Mouse (Mus musculus): ENCODE results near the gene Pkd2. TPM values are rescaled to one million over a fixed set of nuclear protein-coding genes. Genes with fewer than 3 reads are reported as not detected.
A peak's percentile ranks its signal among the peaks of the same experiment; 100 is the strongest.

Pkd2 gene
- polyA plus RNA-seq, 1 experiment from 2014 or later: 14.6 TPM

- H3K36me3 ChIP-seq (ENCODE audit: control insufficient read depth, insufficient read depth, low read length): no peaks in the 10 kb centered on the region
- no peak overlapping the region for H3K27ac ChIP-seq (ENCODE audit: low read depth, low read length)
- H3K9ac ChIP-seq (ENCODE audit: low read length): no peak overlapping the region
- H3K4me2 ChIP-seq (ENCODE audit: low read depth, low read length, severe bottlenecking): no peak overlapping the region
- ATAC-seq (replicated peaks; ENCODE audit: low FRiP score) (no peak), DNase-seq (ENCODE audit: low spot score) (no peak)
- WGBS: 96% methylated on average over 6 of the region's 6 CpGs
- H3K27me3 ChIP-seq (ENCODE audit: control insufficient read depth, insufficient read depth, low read length): no peaks in the 10 kb centered on the region
- H3K9me3 ChIP-seq (ENCODE audit: control insufficient read depth, low read length): no peaks in the 10 kb centered on the region; the same call in 1 of the 2 replicates
- H3K4me3 ChIP-seq (ENCODE audit: low read depth, low read length): no peak overlapping the region
- no peaks in the 10 kb centered on the region for H3K4me1 ChIP-seq (replicated peaks; ENCODE audit: control insufficient read depth, insufficient read depth, low read length)
Observed at GRCm38 (mm10) chr5:104454564-104454963, 4.7 kb upstream of the Pkd2 start.

GRCm38 (mm10) chr5:104459706-104460455 lies 631 bp downstream of the Pkd2 start:
- under 1% methylated on average over 71 of the region's 82 CpGs for WGBS
- DNase-seq (ENCODE audit: low spot score): peak; percentile 84
- peak overlapping the region; percentile 96 for H3K9ac ChIP-seq (ENCODE audit: low read length)
- peak overlapping the region; percentile 71 for H3K4me3 ChIP-seq (ENCODE audit: low read depth, low read length)
- no peaks in the 10 kb centered on the region for H3K27me3 ChIP-seq (ENCODE audit: control insufficient read depth, insufficient read depth, low read length)
- peak overlapping the region; percentile 75 for H3K4me2 ChIP-seq (ENCODE audit: low read depth, low read length, severe bottlenecking)
- ATAC-seq (replicated peaks; ENCODE audit: low FRiP score): peak; percentile 78
- peak overlapping the region; percentile 78 for H3K27ac ChIP-seq (ENCODE audit: low read depth, low read length)
- H3K9me3 ChIP-seq (ENCODE audit: control insufficient read depth, low read length): no peaks in the 10 kb centered on the region; the same call in 1 of the 2 replicates
- 0 out of 2 replicates have a peak, but pooled peaks cover 2% of the 10 kb centered on the region for H3K4me1 ChIP-seq (replicated peaks; ENCODE audit: control insufficient read depth, insufficient read depth, low read length)
- no peaks in the 10 kb centered on the region for H3K36me3 ChIP-seq (ENCODE audit: control insufficient read depth, insufficient read depth, low read length)

- 39% methylated on average over 3 of the region's 3 CpGs for WGBS
Observed at GRCm38 (mm10) chr5:104460456-104460838, 1.2 kb downstream of the Pkd2 start.

GRCm38 (mm10) chr5:104460856-104461255 lies 1.6 kb downstream of the Pkd2 start:
- WGBS: 81% methylated on average over 6 of the region's 7 CpGs
- H3K4me1 ChIP-seq (replicated peaks; ENCODE audit: control insufficient read depth, insufficient read depth, low read length): 0 out of 2 replicates have a peak, but pooled peaks cover 2% of the 10 kb centered on the region
- H3K27me3 ChIP-seq (ENCODE audit: control insufficient read depth, insufficient read depth, low read length): no peaks in the 10 kb centered on the region
- no peaks in the 10 kb centered on the region; the same call in 1 of the 2 replicates for H3K9me3 ChIP-seq (ENCODE audit: control insufficient read depth, low read length)
- H3K4me3 ChIP-seq (ENCODE audit: low read depth, low read length): no peak overlapping the region
- DNase-seq (ENCODE audit: low spot score): no peak
- no peak overlapping the region for H3K9ac ChIP-seq (ENCODE audit: low read length)
- H3K4me2 ChIP-seq (ENCODE audit: low read depth, low read length, severe bottlenecking): peak overlapping the region; percentile 75
- no peak for ATAC-seq (replicated peaks; ENCODE audit: low FRiP score)
- no peak overlapping the region for H3K27ac ChIP-seq (ENCODE audit: low read depth, low read length)
- no peaks in the 10 kb centered on the region; the same call in 1 of the 2 replicates for H3K36me3 ChIP-seq (ENCODE audit: control insufficient read depth, insufficient read depth, low read length)

More at GRCm38 (mm10) chr5:104460456-104460838, 1.2 kb downstream of the Pkd2 start:
- H3K9ac ChIP-seq (ENCODE audit: low read length): peak overlapping the region; percentile 96; the same call in 1 of the 2 replicates
- H3K4me3 ChIP-seq (ENCODE audit: low read depth, low read length): peak overlapping the region; percentile 71
- ATAC-seq (replicated peaks; ENCODE audit: low FRiP score): no peak
- 0 out of 2 replicates have a peak, but pooled peaks cover 2% of the 10 kb centered on the region for H3K4me1 ChIP-seq (replicated peaks; ENCODE audit: control insufficient read depth, insufficient read depth, low read length)
- DNase-seq (ENCODE audit: low spot score): no peak
- no peaks in the 10 kb centered on the region for H3K27me3 ChIP-seq (ENCODE audit: control insufficient read depth, insufficient read depth, low read length)
- H3K27ac ChIP-seq (ENCODE audit: low read depth, low read length): no peak overlapping the region
- H3K4me2 ChIP-seq (ENCODE audit: low read depth, low read length, severe bottlenecking): peak overlapping the region; percentile 75
- no peaks in the 10 kb centered on the region; the same call in 1 of the 2 replicates for H3K36me3 ChIP-seq (ENCODE audit: control insufficient read depth, insufficient read depth, low read length)
- no peaks in the 10 kb centered on the region; the same call in 1 of the 2 replicates for H3K9me3 ChIP-seq (ENCODE audit: control insufficient read depth, low read length)

GRCm38 (mm10) chr5:104465279-104465678 lies 6.0 kb downstream of the Pkd2 start:
- no peak overlapping the region for H3K4me3 ChIP-seq (ENCODE audit: low read depth, low read length)
- ATAC-seq (replicated peaks; ENCODE audit: low FRiP score) (no peak), DNase-seq (ENCODE audit: low spot score) (no peak)
- H3K27me3 ChIP-seq (ENCODE audit: control insufficient read depth, insufficient read depth, low read length): no peaks in the 10 kb centered on the region
- WGBS: 95% methylated on average over 8 of the region's 8 CpGs
- H3K9ac ChIP-seq (ENCODE audit: low read length): no peak overlapping the region
- peaks cover 2% of the 10 kb centered on the region; the same call in 1 of the 2 replicates for H3K36me3 ChIP-seq (ENCODE audit: control insufficient read depth, insufficient read depth, low read length)
- 0 out of 2 replicates have a peak, but pooled peaks cover 2% of the 10 kb centered on the region for H3K4me1 ChIP-seq (replicated peaks; ENCODE audit: control insufficient read depth, insufficient read depth, low read length)
- H3K9me3 ChIP-seq (ENCODE audit: control insufficient read depth, low read length): no peaks in the 10 kb centered on the region
- no peak overlapping the region for H3K4me2 ChIP-seq (ENCODE audit: low read depth, low read length, severe bottlenecking)
- H3K27ac ChIP-seq (ENCODE audit: low read depth, low read length): no peak overlapping the region

- no peak for DNase-seq (ENCODE audit: low spot score)
- H3K27me3 ChIP-seq (ENCODE audit: control insufficient read depth, insufficient read depth, low read length): no peaks in the 10 kb centered on the region
- peaks cover 2% of the 10 kb centered on the region; the same call in 1 of the 2 replicates for H3K36me3 ChIP-seq (ENCODE audit: control insufficient read depth, insufficient read depth, low read length)
Observed at GRCm38 (mm10) chr5:104465731-104466130, 6.5 kb downstream of the Pkd2 start.

GRCm38 (mm10) chr5:104466816-104467215 lies 7.6 kb downstream of the Pkd2 start:
- no peak overlapping the region for H3K27ac ChIP-seq (ENCODE audit: low read depth, low read length)
- H3K9me3 ChIP-seq (ENCODE audit: control insufficient read depth, low read length): no peaks in the 10 kb centered on the region
- H3K36me3 ChIP-seq (ENCODE audit: control insufficient read depth, insufficient read depth, low read length): peaks cover 5% of the 10 kb centered on the region
- H3K9ac ChIP-seq (ENCODE audit: low read length): no peak overlapping the region
- H3K4me2 ChIP-seq (ENCODE audit: low read depth, low read length, severe bottlenecking): no peak overlapping the region
- ATAC-seq (replicated peaks; ENCODE audit: low FRiP score) (no peak), DNase-seq (ENCODE audit: low spot score) (no peak)
- no peaks in the 10 kb centered on the region for H3K27me3 ChIP-seq (ENCODE audit: control insufficient read depth, insufficient read depth, low read length)
- H3K4me1 ChIP-seq (replicated peaks; ENCODE audit: control insufficient read depth, insufficient read depth, low read length): no peaks in the 10 kb centered on the region
- H3K4me3 ChIP-seq (ENCODE audit: low read depth, low read length): no peak overlapping the region
- WGBS: 97% methylated on average over 16 of the region's 16 CpGs

More at GRCm38 (mm10) chr5:104465731-104466130, 6.5 kb downstream of the Pkd2 start:
- Histone ChIP-seq H3K27ac (ENCODE audit: low read depth, low read length) (no peak overlapping the region), H3K9ac (ENCODE audit: low read length) (no peak overlapping the region), H3K4me1 (replicated peaks; ENCODE audit: control insufficient read depth, insufficient read depth, low read length) (0 out of 2 replicates have a peak, but pooled peaks cover 2% of the 10 kb centered on the region), H3K9me3 (ENCODE audit: control insufficient read depth, low read length) (no peaks in the 10 kb centered on the region), H3K4me2 (ENCODE audit: low read depth, low read length, severe bottlenecking) (no peak overlapping the region), H3K4me3 (ENCODE audit: low read depth, low read length) (no peak overlapping the region)
- 90% methylated on average over 12 of the region's 12 CpGs for WGBS
- no peak for ATAC-seq (replicated peaks; ENCODE audit: low FRiP score)

- Histone ChIP-seq H3K9me3 (ENCODE audit: control insufficient read depth, low read length) (no peaks in the 10 kb centered on the region), H3K27ac (ENCODE audit: low read depth, low read length) (no peak overlapping the region), H3K36me3 (ENCODE audit: control insufficient read depth, insufficient read depth, low read length) (peaks cover 9% of the 10 kb centered on the region), H3K4me1 (replicated peaks; ENCODE audit: control insufficient read depth, insufficient read depth, low read length) (no peaks in the 10 kb centered on the region), H3K4me2 (ENCODE audit: low read depth, low read length, severe bottlenecking) (no peak overlapping the region), H3K9ac (ENCODE audit: low read length) (no peak overlapping the region), H3K27me3 (ENCODE audit: control insufficient read depth, insufficient read depth, low read length) (no peaks in the 10 kb centered on the region), H3K4me3 (ENCODE audit: low read depth, low read length) (no peak overlapping the region)
- WGBS: 92% methylated on average over 5 of the region's 5 CpGs
- no peak for DNase-seq (ENCODE audit: low spot score)
- ATAC-seq (replicated peaks; ENCODE audit: low FRiP score): no peak
Observed at GRCm38 (mm10) chr5:104468586-104468985, 9.3 kb downstream of the Pkd2 start.
